Mouse (Mus musculus): ENCODE measurements around the gene Dars. TPM values are rescaled to one million over a fixed set of nuclear protein-coding genes. Genes with fewer than 3 reads are reported as not detected.

Gene Dars
- polyA plus RNA-seq, 1 experiment from 2014 or later: 178 TPM

Other genes with a start within 250 kb of the Dars start
- gene Ubxn4, start 173.4 kb downstream of the Dars start, polyA plus RNA-seq (2015; fragmentation: Nextera tagmentation; extraction: Ambion mirVana): 61.2 and 61.3 TPM in 2 replicates
- gene Lct, start 89.0 kb downstream of the Dars start, polyA plus RNA-seq (2015; fragmentation: Nextera tagmentation; extraction: Ambion mirVana): 8.0 TPM in 2 replicates
- gene Mcm6, start 57.7 kb downstream of the Dars start, polyA plus RNA-seq (2015; fragmentation: Nextera tagmentation; extraction: Ambion mirVana): 197 and 200 TPM in 2 replicates
- 6.1 and 7.6 TPM in 2 replicates for gene Cxcr4, start 174.9 kb upstream of the Dars start, polyA plus RNA-seq (2015; fragmentation: Nextera tagmentation; extraction: Ambion mirVana)